Mouse (Mus musculus) ES-Bruce4 (cell line): ENCODE data around the gene Zbtb8b. TPM values are rescaled to one million over a fixed set of nuclear protein-coding genes. Genes with fewer than 3 reads are reported as not detected.

ENCODE experiments used
- H3K27ac ChIP-seq: 2 replicates; pipeline ENCODE4 v1.5.1; 2012; ENCODE audit warnings: low read length, inconsistent platforms; ENCODE audit not compliant: insufficient read depth
- H3K27me3 ChIP-seq: 2 replicates; pipeline ENCODE4 v1.6.1; 2012; ENCODE audit warnings: mild to moderate bottlenecking, low read length, inconsistent platforms; ENCODE audit not compliant: control insufficient read depth, poor library complexity, insufficient read depth, severe bottlenecking
- H3K36me3 ChIP-seq: 2 replicates; pipeline ENCODE4 v1.6.1; 2012; ENCODE audit warnings: inconsistent platforms, mild to moderate bottlenecking, low read length, moderate library complexity; ENCODE audit not compliant: control insufficient read depth, poor library complexity, insufficient read depth, severe bottlenecking
- H3K4me1 ChIP-seq: one replicate; pipeline ENCODE4 v1.8.1; 2011; ENCODE audit warnings: low read length; ENCODE audit not compliant: control insufficient read depth, insufficient read depth
- H3K4me3 ChIP-seq: 2 replicates; pipeline ENCODE4 v1.5.1; 2011; ENCODE audit warnings: low read depth, mild to moderate bottlenecking, low read length
- H3K9ac ChIP-seq: 2 replicates; pipeline ENCODE4 v1.6.1; 2012; ENCODE audit warnings: low read depth, mild to moderate bottlenecking, inconsistent platforms; ENCODE audit not compliant: poor library complexity, severe bottlenecking
- H3K9me3 ChIP-seq: replicated peaks from 2 replicates; pipeline ENCODE4 v1.6.1; 2012; ENCODE audit warnings: mild to moderate bottlenecking, low read length, inconsistent platforms; ENCODE audit not compliant: control insufficient read depth, poor library complexity, insufficient read depth, severe bottlenecking
- CTCF ChIP-seq: IDR thresholded peaks from one replicate; pipeline ENCODE4 v1.8.1; 2011; ENCODE audit warnings: low read depth, low read length
- EP300 ChIP-seq: IDR thresholded peaks from 2 replicates; pipeline ENCODE4 v1.6.1; 2011; ENCODE audit warnings: low read depth, low read length; ENCODE audit not compliant: insufficient read depth
- POLR2A ChIP-seq: IDR thresholded peaks from one replicate; pipeline ENCODE4 v1.8.1; 2011; ENCODE audit warnings: low read length; ENCODE audit not compliant: insufficient read depth
- polyA plus RNA-seq: library from polyadenylated mRNA; stranded (reverse); fragments of >200 nt; gene quantifications from 2 replicates; pipeline ENCODE4 v1.2.4, GENCODE M21; 2011; ENCODE audit warnings: low read depth; ENCODE audit not compliant: missing spikeins, insufficient read depth, insufficient read length

Zbtb8b gene
- polyA plus RNA-seq, 1 experiment = 4.8 TPM

GRCm38 (mm10) chr4:129382488-129382887, 58.2 kb downstream of the Zbtb8b start:
- peaks cover 5% of the 10 kb centered on the region for H3K4me1 ChIP-seq
- H3K4me3 ChIP-seq = peak overlapping the region; percentile 39; the same call in 1 of the 2 replicates
- H3K36me3 ChIP-seq = no peaks in the 10 kb centered on the region
- H3K9ac ChIP-seq = peak overlapping the region; percentile 22
- TF ChIP-seq CTCF (no peak), POLR2A (no peak), EP300 (no peak)
- no peaks in the 10 kb centered on the region for H3K9me3 ChIP-seq
- peak overlapping the region; percentile 89 for H3K27ac ChIP-seq
- no peaks in the 10 kb centered on the region for H3K27me3 ChIP-seq

GRCm38 (mm10) chr4:129382029-129382428, 58.6 kb downstream of the Zbtb8b start:
- peak overlapping the region; percentile 99 for H3K27ac ChIP-seq
- H3K4me1 ChIP-seq = peaks cover 5% of the 10 kb centered on the region
- H3K27me3 ChIP-seq = no peaks in the 10 kb centered on the region
- H3K36me3 ChIP-seq = no peaks in the 10 kb centered on the region
- H3K4me3 ChIP-seq = peak overlapping the region; percentile 39; the same call in 1 of the 2 replicates
- H3K9me3 ChIP-seq = no peaks in the 10 kb centered on the region
- peak overlapping the region; percentile 22; the same call in 1 of the 2 replicates for H3K9ac ChIP-seq
- TF ChIP-seq EP300 (peak; percentile 88), CTCF (no peak)

GRCm38 (mm10) chr4:129381148-129381547, 59.5 kb downstream of the Zbtb8b start:
- H3K4me3 ChIP-seq = peak overlapping the region; percentile 60
- H3K27ac ChIP-seq = peak overlapping the region; percentile 99

GRCm38 (mm10) chr4:129379805-129380204, 60.8 kb downstream of the Zbtb8b start:
- no peak overlapping the region for H3K4me3 ChIP-seq
- H3K4me1 ChIP-seq = peaks cover 5% of the 10 kb centered on the region
- peak overlapping the region; percentile 97 for H3K27ac ChIP-seq
- no peaks in the 10 kb centered on the region for H3K9me3 ChIP-seq
- H3K27me3 ChIP-seq = no peaks in the 10 kb centered on the region
- peak overlapping the region; percentile 52 for H3K9ac ChIP-seq
- H3K36me3 ChIP-seq = no peaks in the 10 kb centered on the region
- TF ChIP-seq EP300 (no peak), CTCF (no peak), POLR2A (no peak)

More at GRCm38 (mm10) chr4:129381148-129381547, 59.5 kb downstream of the Zbtb8b start:
- TF ChIP-seq POLR2A (peak; percentile 46), EP300 (peak; percentile 95), CTCF (no peak)
- no peaks in the 10 kb centered on the region for H3K9me3 ChIP-seq
- H3K27me3 ChIP-seq = no peaks in the 10 kb centered on the region
- H3K9ac ChIP-seq = peak overlapping the region; percentile 73
- no peaks in the 10 kb centered on the region for H3K36me3 ChIP-seq
- peaks cover 5% of the 10 kb centered on the region for H3K4me1 ChIP-seq

- peak within 1 kb of the TSS; percentile 99 for H3K9ac ChIP-seq
- H3K36me3 ChIP-seq = no peaks in the 10 kb centered on the region
- no peak for TF ChIP-seq CTCF
- TF ChIP-seq POLR2A = no peak
- no peak for TF ChIP-seq EP300
- peak within 1 kb of the TSS; percentile 88 for H3K27ac ChIP-seq
- peaks cover 3% of the 10 kb centered on the region for H3K4me1 ChIP-seq
- peak within 1 kb of the TSS; percentile 99 for H3K4me3 ChIP-seq
- H3K9me3 ChIP-seq = no peaks in the 10 kb centered on the region
- no peaks in the 10 kb centered on the region for H3K27me3 ChIP-seq
Measured at GRCm38 (mm10) chr4:129377601-129378390, 62.9 kb downstream of the Zbtb8b start, which contains the start of gene Zbtb8a. Zbtb8a (minus strand) TSS chr4:129378116.

- H3K4me3 ChIP-seq = peak overlapping the region; percentile 99
- H3K27ac ChIP-seq = peak overlapping the region; percentile 88
- no peak for TF ChIP-seq EP300
- TF ChIP-seq CTCF = no peak
- TF ChIP-seq POLR2A = no peak
- no peaks in the 10 kb centered on the region for H3K36me3 ChIP-seq
- H3K9me3 ChIP-seq = no peaks in the 10 kb centered on the region
- peaks cover 3% of the 10 kb centered on the region for H3K4me1 ChIP-seq
- no peaks in the 10 kb centered on the region for H3K27me3 ChIP-seq
- peak overlapping the region; percentile 99 for H3K9ac ChIP-seq
Measured at GRCm38 (mm10) chr4:129376961-129377545, 63.6 kb downstream of the Zbtb8b start.
